Mouse (Mus musculus): Measurements from ENCODE around the gene Wdr74.

Wdr74 gene

GRCm38 (mm10) chr19:8735389-8736159, at the start of gene Wdr74:
TSS of gene Wdr74 (plus strand) at chr19:8735827.
- DNase-seq: peak; percentile 92

- no peak for DNase-seq
These were observed 43.6 kb upstream of the Wdr74 start for GRCm38 (mm10) chr19:8691871-8692539.

- DNase-seq: no peak
These were observed 42.9 kb upstream of the Wdr74 start for GRCm38 (mm10) chr19:8692740-8693139.

GRCm38 (mm10) chr19:8695330-8695729, 40.3 kb upstream of the Wdr74 start:
- DNase-seq: peak; percentile 81

- peak; percentile 19 for DNase-seq
These were observed 36.0 kb upstream of the Wdr74 start for GRCm38 (mm10) chr19:8699652-8700051.

- DNase-seq: no peak
These were observed 33.2 kb upstream of the Wdr74 start for GRCm38 (mm10) chr19:8702458-8702857.

GRCm38 (mm10) chr19:8703571-8703970, 32.1 kb upstream of the Wdr74 start:
- no peak for DNase-seq

- DNase-seq: no peak
These were observed 30.5 kb upstream of the Wdr74 start for GRCm38 (mm10) chr19:8705026-8705708.

- DNase-seq: no peak
These were observed 29.4 kb upstream of the Wdr74 start for GRCm38 (mm10) chr19:8706132-8706667.

- no peak for DNase-seq
These were observed 28.7 kb upstream of the Wdr74 start for GRCm38 (mm10) chr19:8706930-8707329.

GRCm38 (mm10) chr19:8708954-8709353, 26.7 kb upstream of the Wdr74 start:
- no peak for DNase-seq

GRCm38 (mm10) chr19:8710057-8710456, 25.6 kb upstream of the Wdr74 start:
- DNase-seq: no peak

- DNase-seq: peak; percentile 14
These were observed 24.1 kb upstream of the Wdr74 start for GRCm38 (mm10) chr19:8711506-8711905.

GRCm38 (mm10) chr19:8711949-8712869, 23.4 kb upstream of the Wdr74 start:
- peak; percentile 67 for DNase-seq

- peak; percentile 79 for DNase-seq
These were observed 22.7 kb upstream of the Wdr74 start for GRCm38 (mm10) chr19:8712870-8713305.

- peak; percentile 97 for DNase-seq
These were observed 22.2 kb upstream of the Wdr74 start for GRCm38 (mm10) chr19:8713306-8713996.

- DNase-seq: no peak
These were observed 21.5 kb upstream of the Wdr74 start for GRCm38 (mm10) chr19:8713997-8714652.

- DNase-seq: no peak
These were observed 20.8 kb upstream of the Wdr74 start for GRCm38 (mm10) chr19:8714653-8715481.

- DNase-seq: no peak
These were observed 19.5 kb upstream of the Wdr74 start for GRCm38 (mm10) chr19:8715868-8716766.

Data from thymus, postnatal 14 days (tissue).